Mouse (Mus musculus) liver, adult (tissue): Measurements from ENCODE around the gene Lat.

Experiments
- GATA4 ChIP-seq: IDR thresholded peaks from 2 replicates; pipeline ENCODE4 v1.6.1; 2014; ENCODE audit warnings: mild to moderate bottlenecking, low read length; ENCODE audit not compliant: insufficient replicate concordance

Lat gene

GRCm38 (mm10) chr7:126369393-126369792 lies at the start of gene Lat:
Gene Lat (minus strand): TSS chr7:126369570.
- no peak for TF ChIP-seq GATA4

GRCm38 (mm10) chr7:126418496-126418895 lies 49.1 kb upstream of the Lat start:
- no peak for TF ChIP-seq GATA4

- no peak for TF ChIP-seq GATA4
Measured at GRCm38 (mm10) chr7:126417606-126418005, 48.2 kb upstream of the Lat start.

- TF ChIP-seq GATA4 = no peak
Measured at GRCm38 (mm10) chr7:126417045-126417444, 47.7 kb upstream of the Lat start.

GRCm38 (mm10) chr7:126416615-126417014 lies 47.2 kb upstream of the Lat start:
- no peak for TF ChIP-seq GATA4

- TF ChIP-seq GATA4 = no peak
Measured at GRCm38 (mm10) chr7:126414725-126415124, 45.4 kb upstream of the Lat start, which contains the start of gene Cd19. Gene Cd19 (minus strand): TSS chr7:126414889.

GRCm38 (mm10) chr7:126411061-126411460 lies 41.7 kb upstream of the Lat start:
- no peak for TF ChIP-seq GATA4

- no peak for TF ChIP-seq GATA4
Measured at GRCm38 (mm10) chr7:126408686-126409085, 39.3 kb upstream of the Lat start.

- TF ChIP-seq GATA4 = no peak
Measured at GRCm38 (mm10) chr7:126399548-126399947, 30.2 kb upstream of the Lat start.

GRCm38 (mm10) chr7:126397822-126398221 lies 28.5 kb upstream of the Lat start:
- TF ChIP-seq GATA4 = no peak

- TF ChIP-seq GATA4 = no peak
Measured at GRCm38 (mm10) chr7:126397221-126397620, 27.9 kb upstream of the Lat start.

- peak; percentile 80; the same call in 1 of the 2 replicates for TF ChIP-seq GATA4
Measured at GRCm38 (mm10) chr7:126396298-126397119, 27.1 kb upstream of the Lat start, which contains the start of gene Nfatc2ip. Gene Nfatc2ip (minus strand): TSS chr7:126396737.

GRCm38 (mm10) chr7:126388185-126388584 lies 18.8 kb upstream of the Lat start:
- no peak for TF ChIP-seq GATA4

GRCm38 (mm10) chr7:126383565-126383964 lies 14.2 kb upstream of the Lat start:
- TF ChIP-seq GATA4 = no peak

GRCm38 (mm10) chr7:126377278-126378158 lies 8.1 kb upstream of the Lat start, which contains the start of gene Spns1:
Gene Spns1 (minus strand): TSS chr7:126377450.
- TF ChIP-seq GATA4 = peak; percentile 16; the same call in 1 of the 2 replicates

- TF ChIP-seq GATA4 = no peak
Measured at GRCm38 (mm10) chr7:126376903-126377277, 7.5 kb upstream of the Lat start.
